Mouse (Mus musculus) liver, embryonic 14.5 days (tissue): Measurements from ENCODE around the gene Hinfp. TPM values are rescaled to one million over a fixed set of nuclear protein-coding genes. Genes with fewer than 3 reads are reported as not detected.

Experiments used
- ATAC-seq: fragments of 200-750 bp; cut with Nextera tagmentation; 2 replicates; pipeline ENCODE4 v1.8.0; 2017; ENCODE audit warnings: moderate number of reproducible peaks, mild to moderate bottlenecking, moderate library complexity; ENCODE audit not compliant: insufficient read depth
- DNase-seq, 3 experiments: peaks; one replicate each; pipeline ENCODE4 v3.0.0-alpha.2; 2012 to 2013; ENCODE audit warnings: low read depth in 3 of 3, low spot score in 3 of 3
- H3K27ac ChIP-seq: fragments of 300-500 bp; sonication (generic); 2 replicates; pipeline ENCODE4 v1.5.1; 2014; ENCODE audit warnings: moderate library complexity, mild to moderate bottlenecking, control low read depth, inconsistent platforms
- H3K27me3 ChIP-seq: fragments of 300-500 bp; sonication (generic); 2 replicates; pipeline ENCODE4 v1.6.1; 2014; ENCODE audit warnings: mild to moderate bottlenecking, low read length, moderate library complexity; ENCODE audit not compliant: control insufficient read depth, insufficient read depth
- H3K36me3 ChIP-seq: fragments of 300-500 bp; sonication (generic); replicated peaks from 2 replicates; pipeline ENCODE4 v1.6.1; 2014; ENCODE audit warnings: low read depth; ENCODE audit not compliant: control insufficient read depth, insufficient read depth
- H3K4me1 ChIP-seq, 2 experiments: fragments of 200-500 bp in 1 of 2; fragments of 300-500 bp in 1 of 2; sonication (generic) in 1 of 2; replicated peaks; 2 replicates each; pipeline ENCODE4 v1.6.1; 2012 to 2014; ENCODE audit warnings: antibody characterized with exemption in 1 of 2, inconsistent platforms in 1 of 2, low read length in 1 of 2; ENCODE audit not compliant: control insufficient read depth in 2 of 2, insufficient read depth in 2 of 2
- H3K4me2 ChIP-seq: fragments of 300-500 bp; sonication (generic); 2 replicates; pipeline ENCODE4 v1.6.1; 2014; ENCODE audit warnings: low read depth, mild to moderate bottlenecking, control low read depth, moderate library complexity
- H3K4me3 ChIP-seq, 2 experiments: fragments of 200-500 bp in 1 of 2; fragments of 300-500 bp in 1 of 2; sonication (generic) in 1 of 2; 2 replicates each; pipeline ENCODE4 v1.5.1; 2012 to 2014; ENCODE audit warnings: low read depth in 2 of 2, low read length in 2 of 2, mild to moderate bottlenecking in 2 of 2, control low read depth in 1 of 2, inconsistent platforms in 1 of 2, moderate library complexity in 1 of 2; ENCODE audit not compliant: insufficient read depth in 1 of 2
- H3K9ac ChIP-seq: fragments of 300-500 bp; sonication (generic); replicated peaks from 2 replicates; pipeline ENCODE4 v1.6.1; 2014; ENCODE audit warnings: mild to moderate bottlenecking, control low read depth, moderate library complexity
- H3K9me3 ChIP-seq: fragments of 300-500 bp; sonication (generic); 2 replicates; pipeline ENCODE4 v1.6.1; 2016; ENCODE audit warnings: low read length, mixed read lengths; ENCODE audit not compliant: control insufficient read depth
- CTCF ChIP-seq: IDR thresholded peaks from 2 replicates; pipeline ENCODE4 v1.5.1; 2016; ENCODE audit warnings: antibody characterized with exemption, low read depth, control low read depth
- EP300 ChIP-seq: IDR thresholded peaks from 2 replicates; pipeline ENCODE4 v1.6.1; 2016; ENCODE audit warnings: antibody characterized with exemption, low read depth
- WGBS: fragments of 180-500 bp; shearing (Covaris S2); extraction: QIAGEN DNeasy Blood & Tissue Kit; methylation state at CpG from one replicate; pipeline ENCODE4 v1.1.7; 2014; ENCODE audit not compliant: insufficient replicate concordance; 5-methylcytosine and 5-hydroxymethylcytosine counted together
- polyA plus RNA-seq, 2 experiments: library from polyadenylated mRNA; depleted of rRNA in 1 of 2; stranded (reverse) in 1 of 2; unstranded in 1 of 2; fragments of >200 nt; fragmentation: Nextera tagmentation in 1 of 2; extraction: Ambion mirVana in 1 of 2; gene quantifications; 2 replicates each; pipeline versions ENCODE4 v1.2.1 to v1.2.3; 2012 to 2014

The Hinfp gene
- polyA plus RNA-seq, 2 experiments: 8.3 to 13.8 TPM

- H3K36me3 ChIP-seq: peaks cover 48% of the 10 kb centered on the region
- peak overlapping the region; percentile 96 for H3K9ac ChIP-seq
- no peak for DNase-seq
- H3K27ac ChIP-seq: peak overlapping the region; percentile 100
- peak overlapping the region; percentile 98 for H3K4me2 ChIP-seq
- WGBS: 28% methylated on average over 1 of the region's 1 CpGs
- ATAC-seq: peak; percentile 4; the same call in 1 of the 2 replicates
- no peaks in the 10 kb centered on the region for H3K9me3 ChIP-seq
- TF ChIP-seq CTCF (no peak), EP300 (no peak)
- peaks cover 12 to 16% of the 10 kb centered on the region in 2 experiments for H3K4me1 ChIP-seq
- peak overlapping the region; percentile 95 to 98 for H3K4me3 ChIP-seq
- H3K27me3 ChIP-seq: no peaks in the 10 kb centered on the region
These were observed 37.1 kb upstream of the Hinfp start for GRCm38 (mm10) chr9:44342605-44343004.

GRCm38 (mm10) chr9:44342173-44342572, 36.7 kb upstream of the Hinfp start:
- peak overlapping the region; percentile 96 for H3K9ac ChIP-seq
- peak overlapping the region; percentile 95 to 98 for H3K4me3 ChIP-seq
- peaks cover 48% of the 10 kb centered on the region for H3K36me3 ChIP-seq
- peaks cover 12 to 16% of the 10 kb centered on the region in 2 experiments for H3K4me1 ChIP-seq
- DNase-seq (peak; percentile 89 to 90 (median 90)), ATAC-seq (peak; percentile 78)
- WGBS: 9% methylated on average over 3 of the region's 3 CpGs
- no peaks in the 10 kb centered on the region for H3K27me3 ChIP-seq
- no peaks in the 10 kb centered on the region for H3K9me3 ChIP-seq
- H3K4me2 ChIP-seq: peak overlapping the region; percentile 98
- peak overlapping the region; percentile 100 for H3K27ac ChIP-seq
- no peak for TF ChIP-seq CTCF
- TF ChIP-seq EP300: peak; percentile 95

GRCm38 (mm10) chr9:44341487-44341886, 36.0 kb upstream of the Hinfp start:
- no peaks in the 10 kb centered on the region for H3K9me3 ChIP-seq
- no peak for DNase-seq
- H3K4me2 ChIP-seq: peak overlapping the region; percentile 98
- peak overlapping the region; percentile 100 for H3K27ac ChIP-seq
- peak overlapping the region; percentile 95 to 98 for H3K4me3 ChIP-seq
- TF ChIP-seq EP300: no peak
- TF ChIP-seq CTCF: no peak
- H3K36me3 ChIP-seq: peaks cover 55% of the 10 kb centered on the region
- peaks cover 12 to 18% of the 10 kb centered on the region in 2 experiments for H3K4me1 ChIP-seq
- 33% methylated on average over 5 of the region's 5 CpGs for WGBS
- no peak for ATAC-seq
- no peaks in the 10 kb centered on the region for H3K27me3 ChIP-seq
- peak overlapping the region; percentile 96 for H3K9ac ChIP-seq

- DNase-seq (peak in 1 of 3 experiments; percentile 47), ATAC-seq (no peak)
- peak overlapping the region; percentile 99 for H3K9ac ChIP-seq
- H3K27ac ChIP-seq: peak overlapping the region; percentile 97
- H3K4me3 ChIP-seq: peak overlapping the region; percentile 95 to 97
- H3K4me2 ChIP-seq: peak overlapping the region; percentile 98
- peaks cover 11 to 18% of the 10 kb centered on the region in 2 experiments for H3K4me1 ChIP-seq
- H3K9me3 ChIP-seq: no peaks in the 10 kb centered on the region
- peak; percentile 51; the same call in 1 of the 2 replicates for TF ChIP-seq CTCF
- no peak for TF ChIP-seq EP300
- 65% methylated on average over 5 of the region's 5 CpGs for WGBS
- H3K27me3 ChIP-seq: no peaks in the 10 kb centered on the region
- peaks cover 72% of the 10 kb centered on the region for H3K36me3 ChIP-seq
These were observed 33.1 kb upstream of the Hinfp start for GRCm38 (mm10) chr9:44338574-44338973.

GRCm38 (mm10) chr9:44337436-44338169, 32.1 kb upstream of the Hinfp start:
- Histone ChIP-seq H3K4me3 (peak overlapping the region; percentile 95 to 97), H3K4me1 (peaks cover 16 to 19% of the 10 kb centered on the region in 2 experiments), H3K9me3 (no peaks in the 10 kb centered on the region), H3K9ac (peak overlapping the region; percentile 99), H3K4me2 (peak overlapping the region; percentile 98), H3K27ac (peak overlapping the region; percentile 97), H3K36me3 (peaks cover 81% of the 10 kb centered on the region), H3K27me3 (no peaks in the 10 kb centered on the region)
- DNase-seq: peak in 1 of 3 experiments; percentile 41
- no peak for ATAC-seq
- TF ChIP-seq EP300: no peak; the same call in 1 of the 2 replicates
- no peak for TF ChIP-seq CTCF
- 77% methylated on average over 9 of the region's 9 CpGs for WGBS
